Mouse (Mus musculus) cortical plate, adult 2 months (tissue): ENCODE results near the gene Prss43.

Source experiments
- CTCF ChIP-seq: fragments of 200-500 bp; IDR thresholded peaks from 2 replicates; pipeline ENCODE4 v1.5.1; 2011; ENCODE audit warnings: mild to moderate bottlenecking, control low read depth, low read length; ENCODE audit not compliant: insufficient read depth; ENCODE audit errors: extremely low read depth
- POLR2A ChIP-seq: fragments of 200-500 bp; IDR thresholded peaks from 2 replicates; pipeline ENCODE4 v1.6.1; 2011; ENCODE audit warnings: mild to moderate bottlenecking, low read length, control low read depth; ENCODE audit not compliant: insufficient read depth; ENCODE audit errors: extremely low read depth

DNA sequence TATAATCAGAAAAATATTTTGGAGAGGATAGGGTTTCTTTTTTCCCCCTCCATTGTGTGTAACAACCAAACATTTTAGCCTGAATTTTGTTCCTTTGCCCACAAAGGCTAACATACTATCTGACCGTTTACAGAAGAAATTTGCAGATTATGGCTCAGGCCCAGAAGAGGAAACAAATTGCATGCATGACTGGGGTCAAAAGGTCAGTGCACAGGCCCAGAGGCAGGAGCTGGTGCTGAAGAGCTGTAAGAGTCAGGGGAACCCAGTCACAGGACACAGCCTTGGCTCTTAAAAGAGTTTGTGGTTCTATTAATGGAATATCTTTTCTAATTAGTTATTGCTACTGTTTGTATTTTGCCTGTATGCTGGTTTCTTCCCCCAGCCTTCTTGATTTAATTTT is 42.9 kb upstream of the Prss43 start:
- no peak for TF ChIP-seq POLR2A
- TF ChIP-seq CTCF = no peak
